Mouse (Mus musculus) C2C12 (cell line): Measurements from ENCODE around the gene Tnfsfm13.

Experiments used
- CEBPB ChIP-seq: IDR thresholded peaks from one replicate; pipeline ENCODE4 v1.6.1; 2011; ENCODE audit warnings: low read depth, mild to moderate bottlenecking, control low read depth, moderate library complexity
- CTCF ChIP-seq: IDR thresholded peaks from one replicate; pipeline ENCODE4 v1.5.1; 2011; ENCODE audit not compliant: control insufficient read depth, insufficient read depth, insufficient read length
- FOSL1 ChIP-seq: IDR thresholded peaks from one replicate; pipeline ENCODE4 v1.8.0; 2011; ENCODE audit warnings: mild to moderate bottlenecking, low read length; ENCODE audit not compliant: poor library complexity, insufficient read depth, severe bottlenecking
- MAX ChIP-seq: IDR thresholded peaks from one replicate; pipeline ENCODE4 v1.6.1; 2011; ENCODE audit warnings: mild to moderate bottlenecking, control low read depth
- MYOG ChIP-seq: IDR thresholded peaks from one replicate; pipeline ENCODE4 v1.6.1; 2011; ENCODE audit not compliant: control insufficient read depth, insufficient read length; ENCODE audit errors: extremely low read depth

GRCm38 (mm10) chr11:69712954-69713672 lies 17.2 kb upstream of the Tnfsfm13 start:
- TF ChIP-seq CTCF (no peak), CEBPB (no peak), MYOG (no peak), MAX (no peak), FOSL1 (no peak)
